Mouse (Mus musculus): Measurements from ENCODE around the gene Atp8a1. TPM values are rescaled to one million over a fixed set of nuclear protein-coding genes. Genes with fewer than 3 reads are reported as not detected.
"Not testable (repeated sequence)": the region's sequence is repeated elsewhere in the genome, so short reads cannot be mapped to it uniquely, and the experiment has no call there.

The Atp8a1 gene
- polyA plus RNA-seq, 1 experiment from 2014 or later = 64.2 TPM

DNA sequence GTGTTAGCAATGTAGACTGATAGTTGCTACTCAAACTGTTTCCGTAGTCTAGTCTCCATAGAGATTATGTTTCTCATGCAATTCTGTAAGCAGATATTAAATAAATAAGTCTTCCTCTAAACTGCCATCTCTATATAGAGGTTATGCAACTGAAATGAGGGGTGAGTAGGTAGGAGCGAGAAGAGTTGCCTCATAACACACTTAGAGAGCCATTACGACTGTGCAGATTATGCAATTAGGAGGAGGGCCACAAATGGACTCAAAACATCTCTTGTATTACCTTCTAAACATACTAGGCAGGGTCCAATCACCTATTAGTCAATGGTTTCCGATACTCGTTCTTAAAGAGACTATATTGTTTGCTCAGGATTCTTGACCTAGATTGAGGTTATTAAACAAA is 23.5 kb downstream of the Atp8a1 start:
- no peaks in the 10 kb centered on the region for H3K9me3 ChIP-seq (replicated peaks)
- H3K4me3 ChIP-seq = no peak overlapping the region
- ATAC-seq = no peak
- peaks cover 69% of the 10 kb centered on the region for H3K4me1 ChIP-seq
- no peak overlapping the region for H3K27ac ChIP-seq
- H3K36me3 ChIP-seq = no peaks in the 10 kb centered on the region
- WGBS (ENCODE audit: insufficient replicate concordance) = 79% methylated on average over 5 of the region's 5 CpGs
- H3K9ac ChIP-seq = no peak overlapping the region
- no peaks in the 10 kb centered on the region for H3K27me3 ChIP-seq (replicated peaks)
- H3K4me2 ChIP-seq = no peak overlapping the region

DNA sequence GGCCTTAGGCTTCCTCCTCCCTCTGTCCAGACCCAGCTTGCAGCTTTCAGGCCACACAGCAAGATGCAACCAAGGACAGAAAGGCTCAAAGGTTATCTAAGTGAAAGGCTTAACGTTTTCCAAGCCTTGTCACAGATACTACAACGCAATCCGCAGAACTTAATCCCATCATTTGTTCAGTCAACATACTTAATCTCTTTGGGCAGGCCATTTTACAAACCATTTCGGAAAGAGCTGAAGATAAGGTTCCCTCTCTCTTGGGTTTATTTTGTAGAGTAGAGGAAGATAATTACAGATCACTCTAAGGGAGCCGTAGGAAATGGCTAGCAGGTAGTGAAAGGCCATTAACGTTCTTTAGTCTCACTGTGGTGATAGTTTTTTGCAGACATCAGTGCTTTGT is 24.6 kb downstream of the Atp8a1 start:
- H3K4me3 ChIP-seq = no peak overlapping the region
- H3K9ac ChIP-seq = no peak overlapping the region
- no peaks in the 10 kb centered on the region for H3K27me3 ChIP-seq (replicated peaks)
- H3K9me3 ChIP-seq (replicated peaks) = no peaks in the 10 kb centered on the region
- ATAC-seq = 0 out of 2 replicates have a peak, but pooled peaks have one; percentile 9
- no peaks in the 10 kb centered on the region for H3K36me3 ChIP-seq
- peak overlapping the region; percentile 73 for H3K27ac ChIP-seq
- WGBS (ENCODE audit: insufficient replicate concordance) = 18% methylated on average over 6 of the region's 6 CpGs
- H3K4me2 ChIP-seq = peak overlapping the region; percentile 59
- peaks cover 71% of the 10 kb centered on the region for H3K4me1 ChIP-seq

DNA sequence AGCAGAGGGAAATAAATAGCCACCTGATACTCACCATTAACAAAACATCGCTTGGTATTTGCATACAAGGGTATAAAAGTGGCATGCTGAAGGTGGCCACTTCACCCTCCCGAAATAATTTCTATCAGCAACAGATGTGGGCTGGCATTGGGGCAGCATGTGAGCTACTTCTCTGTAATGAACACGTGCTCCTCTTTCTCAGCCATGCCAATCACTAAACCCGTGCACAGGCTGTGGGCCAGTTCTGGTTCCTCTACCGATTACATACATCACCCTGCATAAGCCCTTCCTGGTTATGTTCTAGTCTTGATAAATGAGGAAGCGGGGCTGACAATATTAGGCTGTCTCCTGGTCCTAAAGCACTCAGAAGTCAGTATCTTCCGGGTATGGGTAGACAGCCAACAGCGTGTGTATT is 25.2 kb downstream of the Atp8a1 start:
- Histone ChIP-seq H3K27ac (peak overlapping the region; percentile 73; the same call in 1 of the 2 replicates), H3K36me3 (no peaks in the 10 kb centered on the region), H3K4me2 (peak overlapping the region; percentile 59), H3K4me3 (no peak overlapping the region), H3K9me3 (replicated peaks) (no peaks in the 10 kb centered on the region), H3K9ac (peak overlapping the region; percentile 28; the same call in 1 of the 2 replicates), H3K4me1 (peaks cover 77% of the 10 kb centered on the region), H3K27me3 (replicated peaks) (no peaks in the 10 kb centered on the region)
- peak; percentile 57 for ATAC-seq
- WGBS (ENCODE audit: insufficient replicate concordance) = 33% methylated on average over 8 of the region's 8 CpGs

DNA sequence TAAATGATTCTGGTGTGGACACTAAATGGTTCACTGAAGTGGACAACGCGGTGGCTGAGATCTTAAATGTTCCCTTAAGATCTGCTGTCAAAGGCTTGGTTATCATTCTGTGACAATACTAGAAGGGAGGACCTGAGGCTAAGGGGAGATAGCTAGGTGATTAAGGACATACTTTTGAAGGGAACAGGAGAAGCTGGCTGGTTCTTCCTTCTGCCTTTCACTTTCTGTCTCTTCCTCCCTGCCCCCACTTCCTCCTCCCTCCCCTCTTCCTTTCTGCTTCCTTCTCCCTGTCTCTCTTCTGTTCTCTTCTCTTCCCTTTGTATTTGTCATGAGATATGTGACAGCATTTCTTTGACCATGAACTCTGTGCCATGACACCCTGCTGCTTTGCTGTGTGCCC is 26.0 kb downstream of the Atp8a1 start:
- H3K9me3 ChIP-seq (replicated peaks) = no peaks in the 10 kb centered on the region
- peak; percentile 64 for ATAC-seq
- WGBS (ENCODE audit: insufficient replicate concordance) = 26% methylated on average over 2 of the region's 2 CpGs

DNA sequence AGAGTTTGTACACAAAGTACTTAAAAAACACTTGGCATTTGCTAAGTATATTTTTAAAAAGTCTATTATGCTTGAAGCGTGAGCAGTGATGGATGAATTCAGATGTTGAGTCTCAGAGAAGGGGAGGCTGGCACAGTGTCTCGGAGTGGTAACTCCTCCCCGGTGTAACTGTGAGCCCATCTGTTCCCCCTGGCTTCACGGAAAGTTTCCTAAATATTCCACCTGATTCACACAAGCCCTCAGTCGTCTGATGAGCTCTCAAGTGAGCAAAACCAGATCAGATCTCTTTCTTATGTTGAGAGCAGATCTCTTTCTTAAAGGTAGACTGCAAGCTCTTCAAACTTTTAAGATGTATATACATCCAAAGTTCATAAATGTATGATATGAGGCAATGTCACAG is 27.8 kb downstream of the Atp8a1 start:
- H3K4me1 ChIP-seq = peaks cover 88% of the 10 kb centered on the region
- ATAC-seq = no peak
- 76% methylated on average over 5 of the region's 5 CpGs for WGBS (ENCODE audit: insufficient replicate concordance)

More for the DNA sequence above, 26.0 kb downstream of the Atp8a1 start:
- peak overlapping the region; percentile 7; the same call in 1 of the 2 replicates for H3K4me3 ChIP-seq
- peak overlapping the region; percentile 74 for H3K27ac ChIP-seq
- peaks cover 85% of the 10 kb centered on the region for H3K4me1 ChIP-seq
- no peaks in the 10 kb centered on the region for H3K36me3 ChIP-seq
- no peaks in the 10 kb centered on the region for H3K27me3 ChIP-seq (replicated peaks)
- H3K4me2 ChIP-seq = peak overlapping the region; percentile 59
- peak overlapping the region; percentile 29 for H3K9ac ChIP-seq

DNA sequence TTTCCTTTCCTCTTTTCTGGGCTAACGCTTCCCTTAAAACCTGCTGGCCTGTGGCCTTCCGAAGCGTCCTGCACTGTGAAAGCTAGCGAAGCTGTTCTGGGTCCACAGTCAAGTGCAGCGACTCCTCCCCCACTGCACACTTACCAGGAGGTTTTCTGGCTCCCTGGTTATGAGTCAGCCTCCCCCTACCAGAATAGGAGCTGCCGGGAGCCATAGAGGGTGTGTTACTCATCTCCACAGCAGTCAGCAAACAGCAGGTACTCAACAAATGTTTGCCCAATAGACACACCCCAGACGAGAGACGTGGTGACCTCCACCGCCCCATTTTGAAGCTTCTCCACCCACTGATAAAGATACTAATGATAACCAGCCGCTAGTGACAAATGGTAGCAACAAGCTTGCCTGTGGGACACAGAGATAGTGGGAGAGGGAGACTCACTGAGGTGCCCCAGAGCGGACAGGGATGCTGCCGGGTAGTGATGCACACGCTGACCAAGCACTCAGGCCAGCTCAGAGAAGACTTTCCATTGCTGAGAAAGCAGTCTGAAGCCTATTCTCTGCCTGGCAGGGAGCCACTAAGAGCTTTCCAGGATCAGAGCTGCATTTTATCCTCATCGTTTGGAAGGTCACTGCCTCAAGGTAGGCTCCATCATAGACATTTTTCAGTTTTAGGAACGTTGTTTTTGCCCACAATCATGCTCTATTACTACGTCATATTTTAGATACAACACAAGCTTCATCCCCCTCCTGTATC is 31.5 kb downstream of the Atp8a1 start:
- Histone ChIP-seq H3K9ac (peak overlapping the region; percentile 86), H3K4me3 (peak overlapping the region; percentile 62), H3K4me1 (peaks cover 72% of the 10 kb centered on the region), H3K4me2 (peak overlapping the region; percentile 67), H3K9me3 (replicated peaks) (no peaks in the 10 kb centered on the region), H3K27me3 (replicated peaks) (no peaks in the 10 kb centered on the region), H3K27ac (peak overlapping the region; percentile 98), H3K36me3 (peaks cover 16% of the 10 kb centered on the region)
- peak; percentile 90 for ATAC-seq
- WGBS (ENCODE audit: insufficient replicate concordance) = 12% methylated on average over 16 of the region's 16 CpGs

More for the DNA sequence above, 27.8 kb downstream of the Atp8a1 start:
- Histone ChIP-seq H3K9ac (no peak overlapping the region), H3K9me3 (replicated peaks) (no peaks in the 10 kb centered on the region), H3K4me3 (no peak overlapping the region), H3K27me3 (replicated peaks) (no peaks in the 10 kb centered on the region), H3K36me3 (no peaks in the 10 kb centered on the region), H3K27ac (no peak overlapping the region), H3K4me2 (no peak overlapping the region)

DNA sequence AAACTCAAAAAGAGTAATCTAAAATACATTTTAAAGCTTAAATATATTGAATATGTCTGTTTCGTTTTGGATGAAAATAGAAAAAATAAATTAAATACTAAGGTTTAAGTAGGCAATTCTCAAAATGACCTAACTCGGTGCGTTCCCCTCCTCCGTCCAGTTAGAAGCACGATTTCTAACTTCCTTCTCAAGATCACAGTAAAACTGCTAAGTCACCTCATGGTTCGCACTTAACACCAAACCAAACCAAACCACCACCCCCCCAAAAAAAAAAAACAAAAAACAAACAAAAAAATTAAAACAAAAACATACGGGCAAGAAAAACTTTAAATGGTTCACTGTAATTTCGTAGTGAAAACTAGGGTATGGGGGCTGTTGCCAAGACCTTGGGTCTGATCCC is 32.2 kb downstream of the Atp8a1 start:
- not testable (repeated sequence) for ATAC-seq; H3K9me3 ChIP-seq (replicated peaks); H3K27me3 ChIP-seq (replicated peaks)
- 16% methylated on average over 8 of the region's 8 CpGs for WGBS (ENCODE audit: insufficient replicate concordance)
- peak overlapping the region; percentile 98 for H3K27ac ChIP-seq
- peak overlapping the region; percentile 62 for H3K4me3 ChIP-seq
- H3K9ac ChIP-seq = peak overlapping the region; percentile 86
- peaks cover 23% of the 10 kb centered on the region for H3K36me3 ChIP-seq
- H3K4me1 ChIP-seq = peaks cover 68% of the 10 kb centered on the region
- peak overlapping the region; percentile 67 for H3K4me2 ChIP-seq

DNA sequence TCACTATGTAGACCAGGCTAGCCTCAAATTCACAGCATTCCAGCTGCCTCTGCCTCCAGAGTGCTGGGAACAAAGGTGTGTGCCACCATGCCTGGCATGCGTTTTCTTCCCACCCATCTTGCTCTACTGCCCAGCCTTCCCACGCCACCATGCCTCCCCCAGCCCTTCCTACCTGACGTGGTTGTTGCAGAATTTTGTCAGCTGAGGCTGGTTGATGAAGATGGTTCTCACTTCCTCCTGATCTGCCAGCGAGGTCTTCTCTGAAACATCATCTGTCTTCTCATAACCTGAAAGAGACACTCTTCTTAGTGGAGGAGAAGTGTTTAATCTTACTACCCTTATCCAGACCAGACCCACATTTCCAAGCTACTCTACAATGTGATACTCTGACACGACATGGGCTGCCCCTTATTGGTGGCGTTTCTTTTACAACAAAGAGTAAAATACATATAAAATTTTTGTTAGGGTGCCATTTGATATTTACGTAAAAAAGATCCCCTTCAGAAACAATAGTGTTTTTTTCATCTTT is 32.7 kb downstream of the Atp8a1 start:
- peak overlapping the region; percentile 67 for H3K4me2 ChIP-seq
- peak overlapping the region; percentile 79 for H3K27ac ChIP-seq
- H3K9me3 ChIP-seq (replicated peaks) = no peaks in the 10 kb centered on the region
- H3K4me3 ChIP-seq = peak overlapping the region; percentile 62
- H3K9ac ChIP-seq = peak overlapping the region; percentile 75
- 27% methylated on average over 7 of the region's 7 CpGs for WGBS (ENCODE audit: insufficient replicate concordance)
- H3K4me1 ChIP-seq = peaks cover 62% of the 10 kb centered on the region
- H3K27me3 ChIP-seq (replicated peaks) = no peaks in the 10 kb centered on the region
- peaks cover 27% of the 10 kb centered on the region for H3K36me3 ChIP-seq
- ATAC-seq = no peak

DNA sequence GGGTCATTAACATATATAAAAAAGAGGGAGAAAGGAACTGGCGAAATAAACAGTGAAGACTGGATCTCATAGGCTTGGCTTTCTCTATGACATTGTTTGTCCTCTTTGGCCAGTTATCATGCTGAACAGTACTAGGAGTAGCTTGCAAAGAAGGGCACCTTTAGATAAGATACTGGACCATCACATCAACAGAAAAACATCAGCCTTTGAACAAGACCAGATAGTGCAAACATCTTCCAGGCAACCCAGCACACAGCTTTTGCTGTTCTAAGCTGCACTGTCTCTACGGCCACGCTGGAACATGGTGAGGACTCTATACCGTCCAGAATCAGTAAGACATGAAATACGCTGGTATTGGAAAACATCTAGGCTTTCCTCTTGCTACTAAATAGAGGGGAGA is 33.9 kb downstream of the Atp8a1 start:
- H3K4me3 ChIP-seq = peak overlapping the region; percentile 62
- ATAC-seq = peak; percentile 67
- H3K9me3 ChIP-seq (replicated peaks) = no peaks in the 10 kb centered on the region
- peak overlapping the region; percentile 75 for H3K9ac ChIP-seq
- peaks cover 35% of the 10 kb centered on the region for H3K36me3 ChIP-seq
- no peaks in the 10 kb centered on the region for H3K27me3 ChIP-seq (replicated peaks)
- 31% methylated on average over 5 of the region's 5 CpGs for WGBS (ENCODE audit: insufficient replicate concordance)
- H3K4me2 ChIP-seq = peak overlapping the region; percentile 67
- H3K4me1 ChIP-seq = peaks cover 52% of the 10 kb centered on the region
- H3K27ac ChIP-seq = peak overlapping the region; percentile 79

DNA sequence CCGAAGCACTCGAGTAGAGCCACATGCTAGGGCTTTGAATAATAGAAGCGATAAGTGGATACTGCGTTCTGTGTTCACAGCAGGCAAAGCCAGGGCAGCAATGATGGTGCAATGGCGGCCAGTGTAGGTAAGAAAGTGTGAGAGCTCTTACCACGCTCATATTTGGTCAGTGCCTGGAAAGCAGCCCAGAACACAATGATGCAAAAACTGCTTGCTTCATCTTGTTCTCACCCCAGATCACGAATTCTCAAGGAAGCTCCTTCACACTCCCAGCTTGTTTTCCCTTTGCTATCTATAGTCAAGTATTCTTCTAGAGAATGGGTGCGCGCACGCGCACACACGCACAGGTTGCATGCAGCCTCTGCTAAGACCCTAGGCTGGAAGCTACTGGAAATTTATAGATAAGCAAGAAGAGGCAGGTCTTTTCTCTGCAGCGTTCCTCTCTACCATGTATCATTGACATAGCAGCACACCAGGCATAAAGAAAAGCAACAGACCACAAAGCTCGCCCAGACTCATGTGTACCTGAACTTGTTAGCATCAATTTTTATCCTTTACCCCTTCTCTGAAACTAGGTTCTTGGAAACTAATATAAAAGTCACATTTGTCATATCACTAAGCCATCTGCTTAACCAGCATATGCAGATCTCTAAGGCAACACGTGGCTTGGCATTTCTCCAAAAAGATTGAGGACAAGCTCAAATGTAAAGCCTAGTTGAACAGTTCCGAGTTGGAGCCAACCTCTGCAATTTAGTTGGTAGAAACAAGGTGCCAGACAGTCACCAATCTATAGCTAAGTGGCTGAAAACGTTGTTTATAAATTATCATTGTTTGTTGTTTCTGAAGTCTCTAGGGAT is 44.8 kb downstream of the Atp8a1 start:
- no peak overlapping the region for H3K4me3 ChIP-seq
- H3K27ac ChIP-seq = no peak overlapping the region
- H3K36me3 ChIP-seq = peaks cover 96% of the 10 kb centered on the region
- H3K27me3 ChIP-seq (replicated peaks) = no peaks in the 10 kb centered on the region
- WGBS (ENCODE audit: insufficient replicate concordance) = 85% methylated on average over 17 of the region's 17 CpGs
- no peak overlapping the region for H3K4me2 ChIP-seq
- no peaks in the 10 kb centered on the region for H3K9me3 ChIP-seq (replicated peaks)
- no peak overlapping the region for H3K9ac ChIP-seq
- peaks cover 10% of the 10 kb centered on the region; the same call in 1 of the 2 replicates for H3K4me1 ChIP-seq
- ATAC-seq = no peak

DNA sequence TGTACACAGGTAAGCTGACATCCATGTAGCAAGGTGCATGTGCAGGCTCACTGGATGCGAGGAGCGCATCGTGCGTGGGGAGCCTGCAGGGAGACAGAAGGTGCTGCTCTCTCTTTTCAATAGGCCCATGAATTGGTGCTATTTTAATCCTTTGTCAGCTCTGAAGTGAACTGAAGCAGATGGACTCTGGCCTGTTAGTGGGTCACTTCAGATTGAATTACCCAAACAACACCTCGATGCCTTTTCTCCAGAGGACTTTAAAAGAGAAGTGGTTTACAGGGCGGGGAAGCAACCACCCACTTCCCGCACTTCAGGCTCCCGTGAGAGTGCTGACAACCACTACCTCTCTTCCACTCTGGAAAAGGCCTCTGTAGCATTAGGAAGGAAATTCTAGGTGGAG is 46.4 kb downstream of the Atp8a1 start:
- Histone ChIP-seq H3K4me3 (no peak overlapping the region), H3K4me1 (peaks cover 13% of the 10 kb centered on the region; the same call in 1 of the 2 replicates), H3K27ac (no peak overlapping the region), H3K27me3 (replicated peaks) (no peaks in the 10 kb centered on the region), H3K4me2 (no peak overlapping the region), H3K9me3 (replicated peaks) (no peaks in the 10 kb centered on the region), H3K36me3 (peaks cover 94% of the 10 kb centered on the region), H3K9ac (no peak overlapping the region)
- ATAC-seq = no peak
- WGBS (ENCODE audit: insufficient replicate concordance) = 82% methylated on average over 8 of the region's 8 CpGs

DNA sequence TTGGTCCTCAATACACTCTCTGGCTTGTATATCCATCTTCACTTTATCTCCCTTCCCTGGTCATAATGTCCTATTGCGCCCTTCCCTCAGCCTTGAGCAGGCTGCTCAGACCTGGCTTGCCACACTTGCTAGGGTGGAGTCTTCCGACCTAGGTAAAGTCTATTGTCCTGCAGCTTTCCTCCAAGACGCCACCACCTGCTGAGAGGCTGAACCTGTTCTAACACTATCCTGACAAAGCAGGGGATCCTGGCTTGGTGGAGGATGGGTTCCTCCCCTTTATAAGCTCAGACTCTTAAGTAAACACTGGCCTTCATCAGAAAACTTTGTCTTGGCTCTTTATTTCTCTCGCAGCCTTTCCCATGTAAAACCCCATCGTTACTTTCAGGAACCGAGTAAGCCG is 47.4 kb downstream of the Atp8a1 start:
- no peak overlapping the region for H3K4me3 ChIP-seq
- no peaks in the 10 kb centered on the region for H3K9me3 ChIP-seq (replicated peaks)
- no peak for ATAC-seq
- H3K27me3 ChIP-seq (replicated peaks) = no peaks in the 10 kb centered on the region
- peaks cover 92% of the 10 kb centered on the region for H3K36me3 ChIP-seq
- H3K27ac ChIP-seq = no peak overlapping the region
- peaks cover 13% of the 10 kb centered on the region; the same call in 1 of the 2 replicates for H3K4me1 ChIP-seq
- no peak overlapping the region for H3K4me2 ChIP-seq
- H3K9ac ChIP-seq = no peak overlapping the region
- WGBS (ENCODE audit: insufficient replicate concordance) = 90% methylated on average over 7 of the region's 7 CpGs
